Mouse (Mus musculus) myocyte (in vitro differentiated cells): ENCODE measurements around the gene 4933424G06Rik. TPM values are rescaled to one million over a fixed set of nuclear protein-coding genes. Genes with fewer than 3 reads are reported as not detected.
A peak's percentile ranks its signal among the peaks of the same experiment; 100 is the strongest.

Experiments
- H3K27me3 ChIP-seq: one replicate; pipeline ENCODE4 v1.6.1; 2011; ENCODE audit not compliant: control insufficient read depth, insufficient read depth, insufficient read length
- H3K36me3 ChIP-seq: one replicate; pipeline ENCODE4 v1.6.1; 2011; ENCODE audit not compliant: control insufficient read depth, insufficient read depth
- H3K4me2 ChIP-seq: one replicate; pipeline ENCODE4 v1.6.1; 2011; ENCODE audit warnings: low read depth, control low read depth
- H3K4me3 ChIP-seq: one replicate; pipeline ENCODE4 v1.5.1; 2011; ENCODE audit warnings: mild to moderate bottlenecking, control low read depth, moderate library complexity
- H3K79me2 ChIP-seq: one replicate; pipeline ENCODE4 v1.6.1; 2011; ENCODE audit not compliant: control insufficient read depth, insufficient read depth
- H3ac ChIP-seq: one replicate; pipeline ENCODE4 v1.6.1; 2011; ENCODE audit not compliant: control insufficient read depth, insufficient read length
- CEBPB ChIP-seq: IDR thresholded peaks from 2 replicates; pipeline ENCODE4 v1.6.1; 2011; ENCODE audit warnings: mild to moderate bottlenecking, moderate library complexity; ENCODE audit not compliant: poor library complexity, insufficient read depth, severe bottlenecking
- E2F4 ChIP-seq: IDR thresholded peaks from one replicate; pipeline ENCODE4 v1.6.1; 2011; ENCODE audit warnings: mild to moderate bottlenecking, control low read depth, moderate library complexity; ENCODE audit not compliant: insufficient read depth
- MAX ChIP-seq: IDR thresholded peaks from one replicate; pipeline ENCODE4 v1.6.1; 2011; ENCODE audit warnings: low read depth, mild to moderate bottlenecking, control low read depth
- MYOD1 ChIP-seq, 3 experiments: IDR thresholded peaks; one replicate each; pipeline ENCODE4 v1.6.1; 2011; ENCODE audit warnings: control low read depth in 2 of 3, low read depth in 2 of 3, mild to moderate bottlenecking in 2 of 3, moderate library complexity in 1 of 3; ENCODE audit not compliant: insufficient read length in 2 of 3, control insufficient read depth in 1 of 3
- MYOG ChIP-seq, 3 experiments: IDR thresholded peaks; one replicate each; pipeline ENCODE4 v1.6.1; 2011; ENCODE audit warnings: control low read depth in 2 of 3, low read depth in 2 of 3, mild to moderate bottlenecking in 2 of 3; ENCODE audit not compliant: insufficient read length in 2 of 3, control insufficient read depth in 1 of 3, insufficient read depth in 1 of 3
- POLR2A ChIP-seq: IDR thresholded peaks from one replicate; pipeline ENCODE4 v1.6.1; 2011; ENCODE audit warnings: low read depth, mild to moderate bottlenecking, control low read depth, moderate library complexity; ENCODE audit not compliant: insufficient read length
- POLR2AphosphoS2 ChIP-seq: IDR thresholded peaks from one replicate; pipeline ENCODE4 v1.6.1; 2011; ENCODE audit warnings: low read depth, control low read depth; ENCODE audit not compliant: insufficient read length
- REST ChIP-seq: IDR thresholded peaks from one replicate; pipeline ENCODE4 v1.6.1; 2011; ENCODE audit warnings: mild to moderate bottlenecking, control low read depth, moderate library complexity; ENCODE audit not compliant: insufficient read depth, insufficient read length
- SRF ChIP-seq: IDR thresholded peaks from one replicate; pipeline ENCODE4 v1.6.1; 2011; ENCODE audit warnings: low read depth; ENCODE audit not compliant: control insufficient read depth, insufficient read length
- TCF12 ChIP-seq: IDR thresholded peaks from one replicate; pipeline ENCODE4 v1.6.1; 2011; ENCODE audit warnings: mild to moderate bottlenecking, control low read depth; ENCODE audit not compliant: poor library complexity, insufficient read depth, severe bottlenecking
- TCF3 ChIP-seq: IDR thresholded peaks from one replicate; pipeline ENCODE4 v1.6.1; 2011; ENCODE audit warnings: low read depth, control low read depth; ENCODE audit not compliant: insufficient read length
- USF1 ChIP-seq: IDR thresholded peaks from one replicate; pipeline ENCODE4 v1.6.1; 2011; ENCODE audit warnings: low read depth, mild to moderate bottlenecking, control low read depth, moderate library complexity
- polyA plus RNA-seq: library from polyadenylated mRNA; unstranded; fragments of >200 nt; fragmentation: generic; extraction: Trizol; gene quantifications from one replicate; pipeline ENCODE4 v1.2.1, GENCODE M21; 2012; ENCODE audit warnings: missing spikeins

The 4933424G06Rik gene
- polyA plus RNA-seq, 1 experiment, result 0.12 TPM

- Histone ChIP-seq H3K79me2 (no peaks in the 10 kb centered on the region), H3K27me3 (no peaks in the 10 kb centered on the region), H3ac (no peak within 1 kb of the TSS), H3K36me3 (no peaks in the 10 kb centered on the region), H3K4me2 (peak within 1 kb of the TSS; percentile 21), H3K4me3 (no peak within 1 kb of the TSS)
- TF ChIP-seq E2F4 (no peak), MYOD1 (IDR thresholded peaks at IDR 0.05; ENCODE audit: control insufficient read depth in 1 of 3, insufficient read length in 2 of 3, low read depth in 2 of 3) (no peak), SRF (no peak), REST (no peak), TCF12 (no peak), MYOG (IDR thresholded peaks at IDR 0.05; ENCODE audit: control insufficient read depth in 1 of 3, insufficient read depth in 1 of 3, insufficient read length in 2 of 3, low read depth in 2 of 3) (no peak)
These were observed 27.2 kb upstream of the 4933424G06Rik start, which contains the start of gene Fam178b for GRCm38 (mm10) chr1:36682620-36683355. Gene Fam178b, minus strand, starts transcription at chr1:36683183.

DNA sequence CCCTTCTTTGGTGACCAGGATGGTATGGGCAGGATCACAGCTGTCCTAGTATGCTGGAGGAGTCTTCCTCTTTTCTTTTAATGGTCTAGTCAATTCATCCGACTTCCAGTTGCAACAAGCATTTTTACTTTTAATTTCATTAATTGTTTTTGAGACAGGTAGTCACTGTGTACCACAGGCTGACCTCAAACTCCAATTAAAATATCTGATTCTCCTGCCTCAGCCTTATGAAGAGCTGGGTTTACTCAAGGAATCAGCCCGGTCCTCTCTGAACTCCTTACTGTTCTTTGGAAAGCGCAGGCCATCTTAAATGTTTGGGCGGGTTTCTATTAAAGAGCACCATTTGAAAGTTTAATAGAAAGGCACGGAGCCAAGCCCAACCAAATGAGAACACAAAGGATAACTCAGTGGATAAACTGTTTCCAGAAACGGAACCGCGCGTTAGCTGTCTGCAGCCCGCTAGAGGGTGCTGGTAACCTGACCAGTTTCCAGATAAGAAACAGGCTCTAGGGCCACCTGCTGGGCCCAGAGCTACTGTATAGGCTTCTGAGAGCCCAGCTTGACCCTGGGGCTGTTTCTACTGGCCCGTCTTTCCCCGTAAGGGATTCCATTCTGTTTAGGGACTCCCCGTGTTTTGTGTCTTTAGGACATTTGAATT, 26.0 kb upstream of the 4933424G06Rik start:
- no peak overlapping the region for H3ac ChIP-seq
- H3K36me3 ChIP-seq, result no peaks in the 10 kb centered on the region

DNA sequence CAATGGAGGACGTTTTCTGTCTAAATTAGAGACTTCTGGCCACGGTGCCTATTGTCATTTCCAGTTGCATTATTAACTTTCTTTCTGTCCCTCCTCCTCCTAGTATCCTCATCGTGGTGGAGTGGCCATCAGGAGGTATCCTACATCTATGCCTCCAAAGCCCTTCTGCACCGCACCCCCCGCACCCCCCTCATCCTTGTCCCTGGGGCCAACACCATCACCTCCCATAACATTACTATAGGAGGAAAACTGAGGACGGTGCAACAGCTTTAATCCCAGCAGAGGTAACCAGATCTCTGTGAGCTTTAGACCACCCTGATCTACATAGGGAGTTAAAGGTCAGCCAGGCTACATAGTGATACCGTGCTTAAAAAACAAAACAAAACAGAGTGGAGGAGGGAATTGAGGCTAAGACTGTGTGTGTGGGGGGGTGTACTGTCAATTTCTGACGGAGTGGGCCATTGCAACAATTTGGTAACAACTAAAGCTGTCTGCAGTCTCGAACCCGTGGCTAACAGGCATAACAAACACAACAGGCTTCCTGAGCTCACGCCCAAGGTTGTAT, 19.2 kb upstream of the 4933424G06Rik start:
- Histone ChIP-seq H3K4me2 (peak overlapping the region; percentile 69), H3K79me2 (peaks cover 13% of the 10 kb centered on the region), H3K36me3 (peaks cover 8% of the 10 kb centered on the region), H3ac (peak overlapping the region; percentile 94), H3K4me3 (peak overlapping the region; percentile 74), H3K27me3 (no peaks in the 10 kb centered on the region)
- no peak for TF ChIP-seq POLR2A
- no peak for TF ChIP-seq USF1
- no peak for TF ChIP-seq REST
- TF ChIP-seq TCF12, result no peak
- no peak for TF ChIP-seq TCF3
- TF ChIP-seq SRF, result no peak
- TF ChIP-seq POLR2AphosphoS2, result no peak

More for the DNA sequence above, 26.0 kb upstream of the 4933424G06Rik start:
- Histone ChIP-seq H3K4me3 (no peak overlapping the region), H3K4me2 (peak overlapping the region; percentile 21), H3K79me2 (no peaks in the 10 kb centered on the region), H3K27me3 (no peaks in the 10 kb centered on the region)
- TF ChIP-seq MYOG (IDR thresholded peaks at IDR 0.05; ENCODE audit: control insufficient read depth in 1 of 3, insufficient read depth in 1 of 3, insufficient read length in 2 of 3, low read depth in 2 of 3) (no peak), USF1 (no peak), MAX (no peak), SRF (no peak), POLR2A (no peak), CEBPB (no peak), TCF12 (no peak), POLR2AphosphoS2 (no peak), MYOD1 (IDR thresholded peaks at IDR 0.05; ENCODE audit: control insufficient read depth in 1 of 3, insufficient read length in 2 of 3, low read depth in 2 of 3) (peak in 1 of 3 experiments; percentile 30)

GRCm38 (mm10) chr1:36691271-36692155, 18.4 kb upstream of the 4933424G06Rik start, which contains the start of gene Cox5b:
Gene Cox5b, plus strand, starts transcription at chr1:36691449.
- Histone ChIP-seq H3K27me3 (no peaks in the 10 kb centered on the region), H3K79me2 (peaks cover 13% of the 10 kb centered on the region), H3ac (peak within 1 kb of the TSS; percentile 94), H3K4me3 (peak within 1 kb of the TSS; percentile 74), H3K4me2 (peak within 1 kb of the TSS; percentile 97), H3K36me3 (peaks cover 8% of the 10 kb centered on the region)
- TF ChIP-seq SRF, result no peak
- peak; percentile 57 for TF ChIP-seq POLR2AphosphoS2
- peak; percentile 68 for TF ChIP-seq POLR2A
